Mouse (Mus musculus) erythroblast, embryonic 14.5 days (primary cell): ENCODE measurements around the gene Engase. TPM values are rescaled to one million over a fixed set of nuclear protein-coding genes. Genes with fewer than 3 reads are reported as not detected.

Source experiments
- H3K27me3 ChIP-seq: 2 replicates; pipeline ENCODE4 v1.6.1; 2012; ENCODE audit warnings: inconsistent platforms; ENCODE audit not compliant: control insufficient read depth
- H3K36me3 ChIP-seq: 2 replicates; pipeline ENCODE4 v1.6.1; 2012; ENCODE audit warnings: mild to moderate bottlenecking, inconsistent platforms; ENCODE audit not compliant: control insufficient read depth
- H3K4me1 ChIP-seq: 2 replicates; pipeline ENCODE4 v1.6.1; 2012; ENCODE audit warnings: inconsistent platforms; ENCODE audit not compliant: control insufficient read depth
- H3K4me3 ChIP-seq: replicated peaks from 2 replicates; pipeline ENCODE3; 2012; ENCODE audit warnings: moderate library complexity, mild to moderate bottlenecking, inconsistent platforms
- H3K9me3 ChIP-seq: 2 replicates; pipeline ENCODE4 v1.6.1; 2012; ENCODE audit warnings: low read length, inconsistent platforms, mixed read lengths; ENCODE audit not compliant: control insufficient read depth
- GATA1 ChIP-seq: IDR thresholded peaks from 2 replicates; pipeline ENCODE4 v1.6.1; 2012; ENCODE audit warnings: low read length, inconsistent platforms, mixed read lengths
- TAL1 ChIP-seq: IDR thresholded peaks from 3 replicates; pipeline ENCODE4 v1.6.1; 2012; ENCODE audit warnings: low read length, inconsistent platforms, mixed read lengths
- polyA plus RNA-seq: library from polyadenylated mRNA; stranded (reverse); fragments of >175 nt; gene quantifications from 2 replicates; pipeline ENCODE4 v1.2.3, GENCODE M21; 2012

Engase gene
- polyA plus RNA-seq, 1 experiment, result 0.73 TPM

GRCm38 (mm10) chr11:118534382-118535092 lies 57.9 kb downstream of the Engase start:
- TF ChIP-seq GATA1, result no peak
- no peak for TF ChIP-seq TAL1
- Histone ChIP-seq H3K9me3 (no peaks in the 10 kb centered on the region), H3K4me3 (no peak overlapping the region), H3K36me3 (no peaks in the 10 kb centered on the region), H3K4me1 (no peaks in the 10 kb centered on the region), H3K27me3 (no peaks in the 10 kb centered on the region)

- Histone ChIP-seq H3K4me3 (no peak overlapping the region), H3K9me3 (no peaks in the 10 kb centered on the region), H3K36me3 (no peaks in the 10 kb centered on the region), H3K27me3 (no peaks in the 10 kb centered on the region), H3K4me1 (no peaks in the 10 kb centered on the region)
- TF ChIP-seq TAL1, result no peak
- no peak for TF ChIP-seq GATA1
Measured at GRCm38 (mm10) chr11:118538008-118538407, 61.4 kb downstream of the Engase start.

Other genes starting within 250 kb of the Engase start
- gene Cyth1, start 228.2 kb upstream of the Engase start, polyA plus RNA-seq, result 0.07 and 0.14 TPM in 2 replicates
- gene Usp36, start 186.6 kb upstream of the Engase start, polyA plus RNA-seq, result 0.37 and 0.53 TPM in 2 replicates
- not detected in 2 replicates for gene Cep295nl, start 134.3 kb upstream of the Engase start, polyA plus RNA-seq
- 0.05 and 0.13 TPM in 2 replicates for gene Timp2, start 121.1 kb upstream of the Engase start, polyA plus RNA-seq
- gene Lgals3bp, start 74.7 kb upstream of the Engase start, polyA plus RNA-seq, result 0.08 and 0.23 TPM in 2 replicates
- 1.3 and 1.5 TPM in 2 replicates for gene Cant1, start 57.7 kb upstream of the Engase start, polyA plus RNA-seq
- gene C1qtnf1, start 48.6 kb upstream of the Engase start, polyA plus RNA-seq, result not detected in 2 replicates